ENCODE assay signal across 17 mouse cellular contexts in genomic region chr4:107210483-107211097, GRCm38 (mm10). TPM values are rescaled to one million over a fixed set of nuclear protein-coding genes. Genes with fewer than 3 reads are reported as not detected.
A peak's percentile ranks its signal among the peaks of the same experiment; 100 is the strongest.
DNase-seq lines count a peak whose midpoint lies in the region; ATAC-seq and TF ChIP-seq lines count a peak whose summit lies in the region.
"Had no signal": no experiment of that assay in that cellular context is flagged by ENCODE, and none has a peak within 500 bp of the region (broad histone marks: within the 10 kb centered on the region; RNA-seq: fewer than 3 reads in every experiment).

No protein-coding gene starts in this region.

- H3K27ac ChIP-seq in midbrain, embryonic 10.5 days (replicated peaks): 0 out of 2 replicates have a peak overlapping the region, but pooled peaks have one; percentile 17
- H3K27ac ChIP-seq in midbrain, postnatal 0 days (ENCODE audit: low read depth, low read length): no peak overlapping the region
- H3K27ac ChIP-seq in lung, embryonic 15.5 days: peak overlapping the region; percentile 87
- peak overlapping the region; percentile 63; the same call in 1 of the 2 replicates for H3K27ac ChIP-seq in stomach, embryonic 14.5 days (ENCODE audit: low read length)
- H3K27ac ChIP-seq: limb, embryonic 15.5 days had no signal

- H3K36me3 ChIP-seq in midbrain, embryonic 10.5 days: peaks cover 31% of the 10 kb centered on the region
- peaks cover 18% of the 10 kb centered on the region for H3K36me3 ChIP-seq in midbrain, postnatal 0 days (ENCODE audit: insufficient read depth, low read length)
- H3K36me3 ChIP-seq in lung, embryonic 15.5 days: no peaks in the 10 kb centered on the region; the same call in 1 of the 2 replicates
- no peaks in the 10 kb centered on the region; the same call in 1 of the 2 replicates for H3K36me3 ChIP-seq in stomach, embryonic 14.5 days (ENCODE audit: control insufficient read depth, insufficient read depth, low read length)

- no peak for DNase-seq in midbrain, embryonic 10.5 days (ENCODE audit: low spot score)
- no peak for DNase-seq in midbrain, postnatal 0 days (ENCODE audit: low spot score)
- DNase-seq in ovary, postnatal 10 days (ENCODE audit: low spot score): no peak
- no peak for DNase-seq in left cerebral cortex, adult 9 months (ENCODE audit: low spot score in 2 of 2)
- no peak for DNase-seq in cerebellum, postnatal 4 days (ENCODE audit: low spot score in 2 of 2)
- DNase-seq: adrenal gland, adult 8-10 months; heart, adult 18-20 months; kidney, postnatal 14 days; spleen, adult 18-20 months; thymus, postnatal 25 days had no signal

- H3K27me3 ChIP-seq in midbrain, embryonic 10.5 days (ENCODE audit: low read depth, poor library complexity, severe bottlenecking): no peaks in the 10 kb centered on the region
- no peaks in the 10 kb centered on the region for H3K27me3 ChIP-seq in midbrain, postnatal 0 days (ENCODE audit: insufficient read depth, low read length)
- no peaks in the 10 kb centered on the region for H3K27me3 ChIP-seq in lung, embryonic 15.5 days
- H3K27me3 ChIP-seq in stomach, embryonic 14.5 days (ENCODE audit: control insufficient read depth, insufficient read depth, low read length): no peaks in the 10 kb centered on the region
- H3K27me3 ChIP-seq: limb, embryonic 15.5 days had no signal

- 86% methylated on average over 5 of the region's 5 CpGs for WGBS in midbrain, embryonic 10.5 days
- 85% methylated on average over 5 of the region's 5 CpGs for WGBS in midbrain, postnatal 0 days
- 46% methylated on average over 5 of the region's 5 CpGs for WGBS in lung, embryonic 15.5 days
- WGBS in stomach, embryonic 14.5 days: 48% methylated on average over 5 of the region's 5 CpGs

- ATAC-seq in midbrain, postnatal 0 days (ENCODE audit: low FRiP score): no peak
- ATAC-seq in granulocyte monocyte progenitor cell, adult 5-6 weeks (replicated peaks; ENCODE audit: poor library complexity, severe bottlenecking): peak; percentile 42; the same call in 1 of the 2 replicates
- peak; percentile 52; the same call in 1 of the 2 replicates for ATAC-seq in lung, embryonic 15.5 days (ENCODE audit: borderline replicate concordance, extremely low read depth, low FRiP score, low TSS enrichment)
- ATAC-seq in stomach, embryonic 14.5 days (ENCODE audit: insufficient number of reproducible peaks, insufficient read depth, low FRiP score, low read depth): peak; percentile 81

- no peak overlapping the region for H3K4me3 ChIP-seq in midbrain, embryonic 10.5 days
- H3K4me3 ChIP-seq in midbrain, postnatal 0 days (ENCODE audit: low read depth, low read length): no peak overlapping the region
- no peak overlapping the region for H3K4me3 ChIP-seq in lung, embryonic 15.5 days
- no peak overlapping the region for H3K4me3 ChIP-seq in stomach, embryonic 14.5 days (ENCODE audit: low read depth, low read length)
- H3K4me3 ChIP-seq: erythroblast, embryonic 14.5 days; limb, embryonic 15.5 days had no signal

- no peak overlapping the region for H3K9ac ChIP-seq in midbrain, postnatal 0 days (replicated peaks; ENCODE audit: low read length, poor library complexity, severe bottlenecking)
- no peak overlapping the region for H3K9ac ChIP-seq in lung, embryonic 15.5 days
- no peak overlapping the region for H3K9ac ChIP-seq in stomach, embryonic 14.5 days (replicated peaks; ENCODE audit: low read depth, low read length)
- H3K9ac ChIP-seq: limb, embryonic 15.5 days had no signal

- H3K9me3 ChIP-seq in midbrain, embryonic 10.5 days (replicated peaks): no peaks in the 10 kb centered on the region
- no peaks in the 10 kb centered on the region for H3K9me3 ChIP-seq in midbrain, postnatal 0 days (ENCODE audit: low read length)
- H3K9me3 ChIP-seq in lung, embryonic 15.5 days: no peaks in the 10 kb centered on the region
- H3K9me3 ChIP-seq in stomach, embryonic 14.5 days (ENCODE audit: control insufficient read depth, low read depth, low read length): no peaks in the 10 kb centered on the region
- H3K9me3 ChIP-seq: limb, embryonic 15.5 days had no signal

- no peak for TF ChIP-seq CTCF in midbrain, postnatal 0 days (IDR thresholded peaks at IDR 0.05)

- peaks cover 16% of the 10 kb centered on the region for H3K4me1 ChIP-seq in midbrain, embryonic 10.5 days
- H3K4me1 ChIP-seq in midbrain, postnatal 0 days (ENCODE audit: insufficient read depth, low read length): no peaks in the 10 kb centered on the region
- H3K4me1 ChIP-seq in lung, embryonic 15.5 days: peaks cover 32% of the 10 kb centered on the region
- H3K4me1 ChIP-seq in stomach, embryonic 14.5 days (ENCODE audit: control insufficient read depth, insufficient read depth, low read length): 0 out of 2 replicates have a peak, but pooled peaks cover 3% of the 10 kb centered on the region
- H3K4me1 ChIP-seq: limb, embryonic 15.5 days had no signal

- no peak overlapping the region for H3K4me2 ChIP-seq in midbrain, postnatal 0 days (ENCODE audit: low read depth, low read length, poor library complexity, severe bottlenecking)
- no peak overlapping the region; the same call in 1 of the 2 replicates for H3K4me2 ChIP-seq in lung, embryonic 15.5 days
- no peak overlapping the region for H3K4me2 ChIP-seq in stomach, embryonic 14.5 days (replicated peaks; ENCODE audit: low read depth, low read length)
- H3K4me2 ChIP-seq: limb, embryonic 15.5 days had no signal

RNA-seq across cellular contexts. Expression of gene Ldlrad1, which starts 1.6 kb away (rescaled TPM):
- polyA plus RNA-seq in midbrain, embryonic 10.5 days (2016; fragmentation: Nextera tagmentation; extraction: Ambion mirVana): not detected in 2 replicates
- not detected in 2 replicates for total RNA-seq in midbrain, postnatal 0 days (2014; rRNA removed)
- not detected in 2 replicates for polyA plus RNA-seq in midbrain, postnatal 0 days (2015; fragmentation: Nextera tagmentation; extraction: Ambion mirVana)
- total RNA-seq in granulocyte monocyte progenitor cell, adult 5-6 weeks (2014; fragmentation: Nextera tagmentation): not detected in 2 replicates
- total RNA-seq in granulocyte monocyte progenitor cell, adult 5-6 weeks (2017): not detected in 2 replicates
- 0.15 TPM in 1 of 2 replicates, not detected in the other for polyA plus RNA-seq in lung, embryonic 15.5 days (2015; fragmentation: Nextera tagmentation; extraction: Ambion mirVana)
- polyA plus RNA-seq in stomach, embryonic 14.5 days (2014; fragmentation: Nextera tagmentation; extraction: Ambion mirVana): not detected in 2 replicates
- total RNA-seq: adrenal gland, adult 8-10 months; heart, postnatal 25 days; left cerebral cortex, adult 18-20 months had no signal
- polyA plus RNA-seq: erythroblast, embryonic 14.5 days; limb, embryonic 15.5 days had no signal

RNA-seq across cellular contexts. Expression of gene Tceanc2, which starts 31.7 kb away (rescaled TPM):
- polyA plus RNA-seq in midbrain, embryonic 10.5 days (2016; fragmentation: Nextera tagmentation; extraction: Ambion mirVana): 30.6 and 39.7 TPM in 2 replicates
- 8.1 and 12.1 TPM in 2 replicates for total RNA-seq in midbrain, postnatal 0 days (2014; rRNA removed)
- 21.3 and 33.4 TPM in 2 replicates for polyA plus RNA-seq in midbrain, postnatal 0 days (2015; fragmentation: Nextera tagmentation; extraction: Ambion mirVana)
- total RNA-seq in granulocyte monocyte progenitor cell, adult 5-6 weeks (2014; fragmentation: Nextera tagmentation): 17.6 and 36.5 TPM in 2 replicates
- total RNA-seq in granulocyte monocyte progenitor cell, adult 5-6 weeks (2017): 23.3 and 28.8 TPM in 2 replicates
- 24.0 and 34.3 TPM in 2 replicates for polyA plus RNA-seq in lung, embryonic 15.5 days (2015; fragmentation: Nextera tagmentation; extraction: Ambion mirVana)
- 16.1 and 20.8 TPM in 2 replicates for polyA plus RNA-seq in stomach, embryonic 14.5 days (2014; fragmentation: Nextera tagmentation; extraction: Ambion mirVana)

RNA-seq across cellular contexts. Expression of gene Tmem59, which starts 32.4 kb away (rescaled TPM):
- polyA plus RNA-seq in midbrain, embryonic 10.5 days (2016; fragmentation: Nextera tagmentation; extraction: Ambion mirVana): 279 and 311 TPM in 2 replicates
- total RNA-seq in midbrain, postnatal 0 days (2014; rRNA removed): 127 and 153 TPM in 2 replicates
- 338 and 347 TPM in 2 replicates for polyA plus RNA-seq in midbrain, postnatal 0 days (2015; fragmentation: Nextera tagmentation; extraction: Ambion mirVana)
- total RNA-seq in granulocyte monocyte progenitor cell, adult 5-6 weeks (2014; fragmentation: Nextera tagmentation): 154 and 171 TPM in 2 replicates
- 140 and 182 TPM in 2 replicates for total RNA-seq in granulocyte monocyte progenitor cell, adult 5-6 weeks (2017)
- polyA plus RNA-seq in lung, embryonic 15.5 days (2015; fragmentation: Nextera tagmentation; extraction: Ambion mirVana): 421 and 454 TPM in 2 replicates
- polyA plus RNA-seq in stomach, embryonic 14.5 days (2014; fragmentation: Nextera tagmentation; extraction: Ambion mirVana): 384 and 395 TPM in 2 replicates

RNA-seq across cellular contexts. Expression of gene Lrrc42, which starts 42.7 kb away (rescaled TPM):
- 75.0 and 83.0 TPM in 2 replicates for polyA plus RNA-seq in midbrain, embryonic 10.5 days (2016; fragmentation: Nextera tagmentation; extraction: Ambion mirVana)
- 15.0 and 16.3 TPM in 2 replicates for total RNA-seq in midbrain, postnatal 0 days (2014; rRNA removed)
- 35.5 and 36.3 TPM in 2 replicates for polyA plus RNA-seq in midbrain, postnatal 0 days (2015; fragmentation: Nextera tagmentation; extraction: Ambion mirVana)
- 20.4 and 21.8 TPM in 2 replicates for total RNA-seq in granulocyte monocyte progenitor cell, adult 5-6 weeks (2014; fragmentation: Nextera tagmentation)
- 2.5 and 4.7 TPM in 2 replicates for total RNA-seq in granulocyte monocyte progenitor cell, adult 5-6 weeks (2017)
- 71.7 and 72.6 TPM in 2 replicates for polyA plus RNA-seq in lung, embryonic 15.5 days (2015; fragmentation: Nextera tagmentation; extraction: Ambion mirVana)
- polyA plus RNA-seq in stomach, embryonic 14.5 days (2014; fragmentation: Nextera tagmentation; extraction: Ambion mirVana): 67.6 and 70.4 TPM in 2 replicates

RNA-seq across cellular contexts. Expression of gene Hspb11, which starts 42.8 kb away (rescaled TPM):
- polyA plus RNA-seq in midbrain, embryonic 10.5 days (2016; fragmentation: Nextera tagmentation; extraction: Ambion mirVana): 25.6 and 25.9 TPM in 2 replicates
- 10.6 and 12.8 TPM in 2 replicates for total RNA-seq in midbrain, postnatal 0 days (2014; rRNA removed)
- 29.7 and 33.2 TPM in 2 replicates for polyA plus RNA-seq in midbrain, postnatal 0 days (2015; fragmentation: Nextera tagmentation; extraction: Ambion mirVana)
- 7.8 and 18.0 TPM in 2 replicates for total RNA-seq in granulocyte monocyte progenitor cell, adult 5-6 weeks (2014; fragmentation: Nextera tagmentation)
- 7.9 and 14.2 TPM in 2 replicates for total RNA-seq in granulocyte monocyte progenitor cell, adult 5-6 weeks (2017)
- polyA plus RNA-seq in lung, embryonic 15.5 days (2015; fragmentation: Nextera tagmentation; extraction: Ambion mirVana): 35.2 and 38.7 TPM in 2 replicates
- 37.8 and 40.6 TPM in 2 replicates for polyA plus RNA-seq in stomach, embryonic 14.5 days (2014; fragmentation: Nextera tagmentation; extraction: Ambion mirVana)
